Mouse (Mus musculus) CD4-positive, CD25-positive, alpha-beta regulatory T cell, adult 4 months (primary cell): Measurements from ENCODE around the gene Gper1. TPM values are rescaled to one million over a fixed set of nuclear protein-coding genes. Genes with fewer than 3 reads are reported as not detected.

Source experiments
- ATAC-seq: one replicate; pipeline ENCODE4 v1.8.0; 2017
- polyA plus RNA-seq, 2 experiments: library from polyadenylated mRNA; unstranded; fragments of 100-300 nt; shearing (Covaris generic); gene quantifications; one replicate each; pipeline ENCODE4 v1.2.1; 2017

Gene Gper1
- polyA plus RNA-seq, 2 experiments from 2014 or later: not detected

DNA sequence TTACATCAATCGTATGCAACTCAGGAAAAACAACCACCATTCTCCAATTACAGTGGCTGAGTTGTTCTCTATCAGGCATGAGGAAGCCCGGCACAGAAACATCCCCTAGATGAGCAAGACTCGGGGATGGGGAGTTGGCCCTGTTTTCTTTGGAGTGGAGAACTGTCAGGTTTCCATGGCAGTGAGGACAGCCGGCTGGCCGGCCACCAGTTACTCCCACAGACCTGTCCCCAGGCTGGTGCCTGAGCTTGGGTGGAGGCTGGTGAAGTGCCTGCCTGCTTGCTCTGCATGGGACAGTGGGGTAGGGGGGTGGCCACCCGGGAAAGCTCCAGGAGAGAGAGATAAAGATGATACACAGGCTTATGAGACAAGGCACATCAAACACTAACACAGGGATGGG is 25.1 kb downstream of the Gper1 start:
- ATAC-seq: no peak

- ATAC-seq: no peak
These were observed 26.3 kb downstream of the Gper1 start for GRCm38 (mm10) chr5:139449161-139449791.

DNA sequence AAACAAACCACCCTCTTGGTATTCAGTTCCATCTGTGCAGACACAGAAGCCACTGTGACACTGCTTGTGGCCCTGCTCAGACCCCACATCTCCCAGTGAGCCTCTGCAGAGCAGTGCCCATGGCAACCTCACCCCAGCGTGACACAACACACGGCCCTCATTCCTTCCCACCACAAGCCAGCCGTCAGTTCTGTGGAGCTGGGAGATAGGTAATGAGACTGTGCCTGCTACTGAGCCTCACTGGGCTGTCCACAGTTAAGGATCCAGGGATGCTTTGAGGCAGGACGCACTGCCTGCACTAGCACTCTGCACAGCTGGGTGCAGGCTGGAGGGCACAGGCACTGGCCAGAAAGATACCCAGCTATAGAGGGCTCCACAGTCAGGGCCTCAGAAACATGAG is 27.0 kb downstream of the Gper1 start:
- no peak for ATAC-seq

- no peak for ATAC-seq
These were observed 30.1 kb downstream of the Gper1 start for GRCm38 (mm10) chr5:139453031-139453430.

GRCm38 (mm10) chr5:139455166-139455565 is 32.2 kb downstream of the Gper1 start:
- no peak for ATAC-seq

GRCm38 (mm10) chr5:139457241-139457640 is 34.3 kb downstream of the Gper1 start:
- ATAC-seq: no peak

DNA sequence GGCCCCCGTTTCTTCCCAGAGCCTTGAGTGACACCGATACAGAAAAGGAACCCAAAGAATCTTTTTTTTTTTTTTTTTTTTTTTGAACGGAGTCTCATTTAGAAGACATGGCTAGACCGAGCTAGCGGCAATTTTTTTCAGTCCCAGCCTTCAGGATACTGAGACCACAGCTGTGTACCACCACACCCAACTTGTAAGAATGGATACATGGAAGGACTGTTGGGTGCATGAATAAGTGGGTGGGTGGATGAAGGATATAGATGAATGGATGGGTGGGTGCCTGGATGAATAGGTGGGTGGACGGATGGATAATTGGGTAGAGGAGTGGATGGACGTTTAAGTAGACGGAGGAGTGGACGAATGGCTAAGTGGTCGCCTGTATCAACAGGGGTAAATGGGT is 37.0 kb downstream of the Gper1 start:
- no peak for ATAC-seq

DNA sequence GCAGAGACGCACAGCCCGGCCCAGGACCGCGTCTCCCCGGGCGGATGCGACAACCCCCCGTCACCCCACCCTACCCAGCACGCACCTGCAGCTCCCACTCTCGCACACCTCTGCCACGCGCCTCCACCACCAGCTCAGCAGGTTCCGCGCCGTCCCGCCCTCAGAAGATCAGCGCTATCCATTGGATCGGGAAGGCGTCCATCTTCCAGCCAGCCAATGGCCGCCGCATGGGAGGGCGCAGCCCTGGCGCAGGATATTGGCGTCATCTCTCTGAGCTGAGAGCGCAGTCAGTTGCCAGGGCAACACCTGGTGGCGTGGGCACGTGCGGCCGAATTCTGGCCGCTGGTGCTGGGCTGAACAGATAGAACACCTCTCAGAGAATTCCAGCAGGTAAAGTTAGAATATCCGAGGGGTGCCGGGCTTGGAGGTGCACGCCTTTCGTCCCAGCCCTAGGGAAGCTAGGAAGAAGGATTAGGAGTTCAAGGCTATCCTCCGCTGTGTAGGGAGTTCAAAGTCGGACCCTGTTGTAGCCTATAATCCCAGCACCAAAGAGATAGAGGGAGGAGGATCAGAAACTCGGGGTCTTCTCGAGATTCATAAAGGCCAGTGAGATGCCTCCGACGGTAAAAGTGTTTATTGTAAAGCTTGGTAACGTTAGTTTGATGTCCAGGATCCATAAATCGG is 37.6 kb downstream of the Gper1 start, which contains the start of gene 3110082I17Rik:
3110082I17Rik (minus strand) TSS at position 144 of the 684 bp plus-strand sequence.
- peak; percentile 100 for ATAC-seq

GRCm38 (mm10) chr5:139464874-139465273 is 41.9 kb downstream of the Gper1 start:
- no peak for ATAC-seq

GRCm38 (mm10) chr5:139466373-139466772 is 43.4 kb downstream of the Gper1 start:
- no peak for ATAC-seq

DNA sequence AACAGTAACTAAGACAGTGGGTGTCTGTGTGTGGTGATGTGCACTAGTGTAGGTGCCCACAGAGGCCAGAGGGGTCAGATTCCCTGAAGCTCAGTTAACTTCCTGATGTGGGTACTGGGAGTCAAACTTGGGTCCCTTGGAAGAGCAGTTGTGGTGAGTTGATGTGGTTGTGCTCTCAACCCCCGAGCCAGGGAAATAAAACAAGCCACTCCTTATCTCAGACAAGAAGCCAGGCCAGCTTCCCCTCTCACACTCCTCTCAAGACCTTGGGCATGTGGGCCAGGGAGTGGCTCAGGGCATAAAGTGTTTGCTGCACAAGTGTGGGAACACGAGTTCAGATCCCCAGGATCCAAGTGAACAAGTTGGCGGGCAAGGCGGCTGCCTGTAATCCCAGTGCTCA is 43.9 kb downstream of the Gper1 start:
- ATAC-seq: no peak

GRCm38 (mm10) chr5:139467998-139468397 is 45.0 kb downstream of the Gper1 start:
- no peak for ATAC-seq

- ATAC-seq: no peak
These were observed 51.8 kb downstream of the Gper1 start for GRCm38 (mm10) chr5:139474741-139475140.

Other genes with a start within 250 kb of the Gper1 start
- 10 to 100 TPM; 36.2 to 64.2 TPM for gene Sun1, start 222.5 kb upstream of the Gper1 start, polyA plus RNA-seq
- gene Get4, start 170.8 kb upstream of the Gper1 start, polyA plus RNA-seq: 10 to 100 TPM; 12.5 to 12.6 TPM
- 1 to 10 TPM; 4.8 to 6.0 TPM for gene Adap1, start 97.5 kb upstream of the Gper1 start, polyA plus RNA-seq
- 10 to 100 TPM; 49.9 to 52.2 TPM for gene Cox19, start 71.7 kb upstream of the Gper1 start, polyA plus RNA-seq
- not detected for gene Cyp2w1, start 70.5 kb upstream of the Gper1 start, polyA plus RNA-seq
- 10 to 100 TPM in 1 of 2 experiments, 1 to 10 TPM in 1; 8.1 to 11.3 TPM for gene Gpr146, start 45.5 kb upstream of the Gper1 start, polyA plus RNA-seq
- not detected for gene C130050O18Rik, start 17.9 kb upstream of the Gper1 start, polyA plus RNA-seq
- gene 3110082I17Rik, start 37.4 kb downstream of the Gper1 start, polyA plus RNA-seq: 1 to 10 TPM; 2.5 to 6.8 TPM
- gene Zfand2a, start 61.4 kb downstream of the Gper1 start, polyA plus RNA-seq: 10 to 100 TPM; 10.2 to 10.6 TPM
- gene Uncx, start 120.3 kb downstream of the Gper1 start, polyA plus RNA-seq: not detected